ENCODE assay signal across 10 mouse cellular contexts in genomic region chr4:25179617-25180208, GRCm38 (mm10).
A peak's percentile ranks its signal among the peaks of the same experiment; 100 is the strongest.
DNase-seq lines count a peak whose midpoint lies in the region; ATAC-seq and TF ChIP-seq lines count a peak whose summit lies in the region.
"Had no signal": no experiment of that assay in that cellular context is flagged by ENCODE, and none has a peak within 500 bp of the region (broad histone marks: within the 10 kb centered on the region; RNA-seq: fewer than 3 reads in every experiment).

No protein-coding gene starts in this region.

- peak; percentile 6 to 24 for DNase-seq in layer of hippocampus, postnatal 10 days (ENCODE audit: low spot score in 2 of 2)
- no peak for DNase-seq in adrenal gland, adult 2 months
- DNase-seq in cerebellum, adult 8-10 months = no peak
- DNase-seq in adrenal gland, adult 8-10 months = no peak

- no peak for ATAC-seq in intestine, postnatal 0 days
- no peak for ATAC-seq in intestine, embryonic 16.5 days

- no peaks in the 10 kb centered on the region for H3K9me3 ChIP-seq in intestine, postnatal 0 days (ENCODE audit: control insufficient read depth)
- no peaks in the 10 kb centered on the region for H3K9me3 ChIP-seq in intestine, embryonic 16.5 days (ENCODE audit: control insufficient read depth, low read length)
- H3K9me3 ChIP-seq in E14TG2a.4 (ENCODE audit: low read length) = peaks cover 15% of the 10 kb centered on the region
- H3K9me3 ChIP-seq: stomach, embryonic 15.5 days had no signal

- TF ChIP-seq CTCF in intestine, postnatal 0 days (IDR thresholded peaks at IDR 0.05; ENCODE audit: low read depth) = peak; percentile 40
- peak; percentile 32 for TF ChIP-seq CTCF in E14TG2a.4 (conservative IDR thresholded peaks at IDR 0.05; ENCODE audit: low read length)
- peak; percentile 42; the same call in 1 of the 2 replicates for TF ChIP-seq CTCF in cortical plate, adult 2 months (IDR thresholded peaks at IDR 0.05; ENCODE audit: extremely low read depth, insufficient read depth, low read length)

- H3K4me3 ChIP-seq in intestine, postnatal 0 days (ENCODE audit: low read depth, low read length) = no peak overlapping the region
- no peak overlapping the region for H3K4me3 ChIP-seq in intestine, embryonic 16.5 days (ENCODE audit: low read length)
- no peak overlapping the region for H3K4me3 ChIP-seq in E14TG2a.4 (replicated peaks; ENCODE audit: low read length)
- H3K4me3 ChIP-seq in cortical plate, adult 2 months (ENCODE audit: insufficient read depth, low read length) = no peak overlapping the region
- H3K4me3 ChIP-seq: stomach, embryonic 15.5 days had no signal

- no peak overlapping the region for H3K4me2 ChIP-seq in intestine, postnatal 0 days (replicated peaks; ENCODE audit: low read depth)
- H3K4me2 ChIP-seq in intestine, embryonic 16.5 days (ENCODE audit: low read depth, low read length) = no peak overlapping the region
- H3K4me2 ChIP-seq: stomach, embryonic 15.5 days had no signal

- no peaks in the 10 kb centered on the region for H3K27me3 ChIP-seq in intestine, postnatal 0 days (replicated peaks; ENCODE audit: control insufficient read depth, insufficient read depth, low read length)
- H3K27me3 ChIP-seq in intestine, embryonic 16.5 days (replicated peaks; ENCODE audit: control insufficient read depth, insufficient read depth, low read length) = no peaks in the 10 kb centered on the region
- H3K27me3 ChIP-seq in E14TG2a.4 (ENCODE audit: insufficient read depth, low read length) = no peaks in the 10 kb centered on the region
- H3K27me3 ChIP-seq: stomach, embryonic 15.5 days had no signal

- TF ChIP-seq POLR2A in cortical plate, adult 2 months (IDR thresholded peaks at IDR 0.05; ENCODE audit: extremely low read depth, insufficient read depth, low read length) = no peak

- H3K27ac ChIP-seq in intestine, postnatal 0 days (ENCODE audit: low read depth, low read length) = no peak overlapping the region
- no peak overlapping the region for H3K27ac ChIP-seq in intestine, embryonic 16.5 days (ENCODE audit: low read length)
- no peak overlapping the region for H3K27ac ChIP-seq in cortical plate, adult 2 months (ENCODE audit: insufficient read depth, low read length)
- H3K27ac ChIP-seq: macrophage; stomach, embryonic 15.5 days had no signal

- no peaks in the 10 kb centered on the region for H3K4me1 ChIP-seq in intestine, postnatal 0 days (replicated peaks; ENCODE audit: control insufficient read depth, insufficient read depth, low read length)
- no peaks in the 10 kb centered on the region for H3K4me1 ChIP-seq in intestine, embryonic 16.5 days (ENCODE audit: control insufficient read depth, insufficient read depth, low read length)
- no peaks in the 10 kb centered on the region for H3K4me1 ChIP-seq in E14TG2a.4 (replicated peaks; ENCODE audit: low read depth, low read length)
- no peaks in the 10 kb centered on the region for H3K4me1 ChIP-seq in cortical plate, adult 2 months (ENCODE audit: control insufficient read depth, insufficient read depth, low read length)
- H3K4me1 ChIP-seq: stomach, embryonic 15.5 days had no signal

- WGBS in intestine, postnatal 0 days = 63% methylated on average over 4 of the region's 4 CpGs
- WGBS in intestine, embryonic 16.5 days = 66% methylated on average over 4 of the region's 4 CpGs

- no peak overlapping the region for H3K9ac ChIP-seq in intestine, postnatal 0 days (ENCODE audit: low read depth, low read length)
- H3K9ac ChIP-seq in intestine, embryonic 16.5 days (ENCODE audit: low read depth, low read length) = no peak overlapping the region
- H3K9ac ChIP-seq: stomach, embryonic 15.5 days had no signal

- no peaks in the 10 kb centered on the region for H3K36me3 ChIP-seq in intestine, postnatal 0 days (ENCODE audit: control insufficient read depth, insufficient read depth)
- H3K36me3 ChIP-seq in intestine, embryonic 16.5 days (ENCODE audit: control insufficient read depth, insufficient read depth, low read length) = no peaks in the 10 kb centered on the region
- H3K36me3 ChIP-seq in E14TG2a.4 (ENCODE audit: insufficient read depth, low read length) = no peaks in the 10 kb centered on the region
- H3K36me3 ChIP-seq: stomach, embryonic 15.5 days had no signal

Comparison
In these comparisons a context has a peak if more than half of its experiments do, and no peak if none do; other contexts are left out.
1. DNase-seq: peak in layer of hippocampus, postnatal 10 days (2 of 2); none in adrenal gland, adult 2 months (single experiment), cerebellum, adult 8-10 months (single experiment) and adrenal gland, adult 8-10 months (single experiment).
2. Peak in every context shown above with its lines, with median percentiles within 50 percentile points of each other: CTCF ChIP-seq.